Mouse (Mus musculus): ENCODE measurements around the gene Chchd1.

GRCm38 (mm10) chr14:20748388-20748787 lies 45.6 kb downstream of the Chchd1 start:
- TF ChIP-seq CTCF (IDR thresholded peaks at IDR 0.05; ENCODE audit: low read depth): no peak
- no peak for TF ChIP-seq EP300 (IDR thresholded peaks at IDR 0.05; ENCODE audit: low read depth)

Data from liver, postnatal 0 days (tissue).